Mouse (Mus musculus): ENCODE results near the gene Armh1.

The Armh1 gene

GRCm38 (mm10) chr4:117251801-117252316, at the start of gene Armh1, which contains the start of gene Tmem53:
Armh1 (minus strand) TSS chr4:117252125.
Tmem53 (plus strand) TSS chr4:117251951.
- peak; percentile 92 for DNase-seq (ENCODE audit: low read depth, low spot score)

GRCm38 (mm10) chr4:117299921-117300320, 48.0 kb upstream of the Armh1 start:
- DNase-seq (ENCODE audit: low read depth, low spot score), result no peak

GRCm38 (mm10) chr4:117297819-117298218, 45.9 kb upstream of the Armh1 start:
- DNase-seq (ENCODE audit: low read depth, low spot score), result no peak

GRCm38 (mm10) chr4:117296849-117297593, 45.1 kb upstream of the Armh1 start:
- DNase-seq (ENCODE audit: low read depth, low spot score), result no peak

GRCm38 (mm10) chr4:117291696-117292095, 39.8 kb upstream of the Armh1 start:
- no peak for DNase-seq (ENCODE audit: low read depth, low spot score)

GRCm38 (mm10) chr4:117288927-117289801, 37.2 kb upstream of the Armh1 start:
- DNase-seq (ENCODE audit: low read depth, low spot score), result peak; percentile 85

- DNase-seq (ENCODE audit: low read depth, low spot score), result no peak
These were observed 36.5 kb upstream of the Armh1 start for GRCm38 (mm10) chr4:117288277-117288926.

- DNase-seq (ENCODE audit: low read depth, low spot score), result no peak
These were observed 32.4 kb upstream of the Armh1 start for GRCm38 (mm10) chr4:117284363-117284762.

- DNase-seq (ENCODE audit: low read depth, low spot score), result no peak
These were observed 31.6 kb upstream of the Armh1 start for GRCm38 (mm10) chr4:117283271-117284191.

- no peak for DNase-seq (ENCODE audit: low read depth, low spot score)
These were observed 29.3 kb upstream of the Armh1 start for GRCm38 (mm10) chr4:117281090-117281845.

- DNase-seq (ENCODE audit: low read depth, low spot score), result no peak
These were observed 28.5 kb upstream of the Armh1 start for GRCm38 (mm10) chr4:117280397-117280930.

GRCm38 (mm10) chr4:117279253-117279642, 27.3 kb upstream of the Armh1 start:
- DNase-seq (ENCODE audit: low read depth, low spot score), result no peak

GRCm38 (mm10) chr4:117278381-117279252, 26.7 kb upstream of the Armh1 start:
- DNase-seq (ENCODE audit: low read depth, low spot score), result no peak

GRCm38 (mm10) chr4:117277687-117278086, 25.8 kb upstream of the Armh1 start:
- DNase-seq (ENCODE audit: low read depth, low spot score), result no peak

GRCm38 (mm10) chr4:117277021-117277420, 25.1 kb upstream of the Armh1 start:
- DNase-seq (ENCODE audit: low read depth, low spot score), result no peak

GRCm38 (mm10) chr4:117276281-117276711, 24.4 kb upstream of the Armh1 start:
- DNase-seq (ENCODE audit: low read depth, low spot score), result no peak

GRCm38 (mm10) chr4:117274720-117275119, 22.8 kb upstream of the Armh1 start:
- no peak for DNase-seq (ENCODE audit: low read depth, low spot score)

- no peak for DNase-seq (ENCODE audit: low read depth, low spot score)
These were observed 20.5 kb upstream of the Armh1 start for GRCm38 (mm10) chr4:117272459-117272858.

- peak; percentile 60 for DNase-seq (ENCODE audit: low read depth, low spot score)
These were observed 18.4 kb upstream of the Armh1 start for GRCm38 (mm10) chr4:117270278-117270677.

Data from CD4-positive helper T cell, adult 2 months (primary cell).